Mouse (Mus musculus): ENCODE measurements around the gene Ctse.
"Not testable (repeated sequence)": the region's sequence is repeated elsewhere in the genome, so short reads cannot be mapped to it uniquely, and the experiment has no call there.

The Ctse gene

GRCm38 (mm10) chr1:131637791-131638540, at the start of gene Ctse:
Gene Ctse (plus strand): TSS chr1:131638306.
- DNase-seq, result peak; percentile 78

GRCm38 (mm10) chr1:131598905-131599304, 39.2 kb upstream of the Ctse start, which contains the start of gene Avpr1b:
Gene Avpr1b (plus strand): TSS chr1:131599239.
- DNase-seq, result no peak

GRCm38 (mm10) chr1:131600314-131600713, 37.8 kb upstream of the Ctse start:
- no peak for DNase-seq

- DNase-seq, result no peak
These were observed 31.4 kb upstream of the Ctse start for GRCm38 (mm10) chr1:131606719-131607118.

GRCm38 (mm10) chr1:131612556-131613155, 25.4 kb upstream of the Ctse start:
- no peak for DNase-seq

GRCm38 (mm10) chr1:131613361-131614133, 24.6 kb upstream of the Ctse start:
- peak; percentile 91 for DNase-seq

GRCm38 (mm10) chr1:131614641-131615040, 23.5 kb upstream of the Ctse start:
- no peak for DNase-seq

GRCm38 (mm10) chr1:131616131-131616530, 22.0 kb upstream of the Ctse start:
- no peak for DNase-seq

GRCm38 (mm10) chr1:131616546-131617220, 21.4 kb upstream of the Ctse start:
- peak; percentile 16 for DNase-seq

GRCm38 (mm10) chr1:131618576-131618975, 19.5 kb upstream of the Ctse start:
- no peak for DNase-seq

GRCm38 (mm10) chr1:131619348-131619747, 18.8 kb upstream of the Ctse start:
- no peak for DNase-seq

GRCm38 (mm10) chr1:131623644-131624043, 14.5 kb upstream of the Ctse start:
- no peak for DNase-seq

- no peak for DNase-seq
These were observed 13.8 kb upstream of the Ctse start for GRCm38 (mm10) chr1:131624175-131624835.

- no peak for DNase-seq
These were observed 11.9 kb upstream of the Ctse start for GRCm38 (mm10) chr1:131626200-131626599.

- not testable (repeated sequence) for DNase-seq
These were observed 5.9 kb upstream of the Ctse start for GRCm38 (mm10) chr1:131632216-131632615.

GRCm38 (mm10) chr1:131634495-131634894, 3.6 kb upstream of the Ctse start:
- no peak for DNase-seq

- no peak for DNase-seq
These were observed 675 bp downstream of the Ctse start for GRCm38 (mm10) chr1:131638541-131639421.

- DNase-seq, result no peak
These were observed 2.0 kb downstream of the Ctse start for GRCm38 (mm10) chr1:131640062-131640461.

- no peak for DNase-seq
These were observed 3.5 kb downstream of the Ctse start for GRCm38 (mm10) chr1:131641565-131641964.

GRCm38 (mm10) chr1:131642251-131642650, 4.1 kb downstream of the Ctse start:
- DNase-seq, result no peak

- no peak for DNase-seq
These were observed 14.8 kb downstream of the Ctse start for GRCm38 (mm10) chr1:131652670-131653443.

Data from liver (tissue).